Comparison of ENCODE assay signal across 16 mouse cellular contexts in genomic region chr2:29500601-29501350, GRCm38 (mm10).
"Had no signal": no experiment of that assay in that cellular context is flagged by ENCODE, and none has a peak within 500 bp of the region (broad histone marks: within the 10 kb centered on the region; RNA-seq: fewer than 3 reads in every experiment).

No protein-coding gene starts in this region.

- H3K4me3 ChIP-seq: lung, embryonic 15.5 days; megakaryocyte, embryonic 14.5 days; midbrain, embryonic 13.5 days; midbrain, embryonic 15.5 days; neural tube, embryonic 12.5 days; stomach, embryonic 15.5 days had no signal

- H3K27me3 ChIP-seq: lung, embryonic 15.5 days; megakaryocyte, embryonic 14.5 days; midbrain, embryonic 13.5 days; midbrain, embryonic 15.5 days; neural tube, embryonic 12.5 days; stomach, embryonic 15.5 days had no signal

- H3K9ac ChIP-seq: liver, postnatal 0 days; lung, embryonic 15.5 days; midbrain, embryonic 13.5 days; midbrain, embryonic 15.5 days; neural tube, embryonic 12.5 days; stomach, embryonic 15.5 days had no signal

- DNase-seq: liver, postnatal 0 days; lung, adult 2 months; lung, postnatal 14 days; lung, postnatal 36 days; right cerebral cortex, postnatal 14 days; thymus, adult 2 months; thymus, postnatal 25 days; thymus, postnatal 4 days had no signal

- H3K27ac ChIP-seq: lung, embryonic 15.5 days; macrophage; midbrain, embryonic 13.5 days; neural tube, embryonic 12.5 days; stomach, embryonic 15.5 days; stomach, postnatal 0 days had no signal

- H3K36me3 ChIP-seq: lung, embryonic 15.5 days; midbrain, embryonic 15.5 days; neural tube, embryonic 12.5 days; stomach, embryonic 15.5 days had no signal

- H3K4me1 ChIP-seq: lung, embryonic 15.5 days; neural tube, embryonic 12.5 days; stomach, embryonic 15.5 days had no signal

- H3K9me3 ChIP-seq: lung, embryonic 15.5 days; megakaryocyte, embryonic 14.5 days; midbrain, embryonic 13.5 days; midbrain, embryonic 15.5 days; neural tube, embryonic 12.5 days; stomach, embryonic 15.5 days had no signal
